Mouse (Mus musculus): ENCODE data around the gene Chchd5. TPM values are rescaled to one million over a fixed set of nuclear protein-coding genes. Genes with fewer than 3 reads are reported as not detected.

Chchd5 gene
- polyA plus RNA-seq, 1 experiment from 2014 or later = 26.1 TPM

GRCm38 (mm10) chr2:129112924-129113323 is 16.6 kb upstream of the Chchd5 start:
- no peaks in the 10 kb centered on the region for H3K9me3 ChIP-seq (ENCODE audit: low read length)
- no peak overlapping the region for H3K4me2 ChIP-seq (replicated peaks; ENCODE audit: low read depth, low read length)
- no peak for ATAC-seq (ENCODE audit: low FRiP score, low TSS enrichment)
- 95% methylated on average over 5 of the region's 5 CpGs for WGBS
- H3K36me3 ChIP-seq (ENCODE audit: insufficient read depth, low read length) = peaks cover 73% of the 10 kb centered on the region
- no peak overlapping the region for H3K4me3 ChIP-seq (ENCODE audit: low read length)
- H3K9ac ChIP-seq (replicated peaks; ENCODE audit: low read length) = no peak overlapping the region
- no peak overlapping the region for H3K27ac ChIP-seq (ENCODE audit: low read length)
- no peaks in the 10 kb centered on the region; the same call in 1 of the 2 replicates for H3K4me1 ChIP-seq (ENCODE audit: insufficient read depth, low read length)
- no peaks in the 10 kb centered on the region for H3K27me3 ChIP-seq (ENCODE audit: insufficient read depth, low read length)

GRCm38 (mm10) chr2:129115706-129116367 is 13.7 kb upstream of the Chchd5 start:
- ATAC-seq (ENCODE audit: low FRiP score, low TSS enrichment) = peak; percentile 82
- Histone ChIP-seq H3K4me1 (ENCODE audit: insufficient read depth, low read length) (no peaks in the 10 kb centered on the region; the same call in 1 of the 2 replicates), H3K4me3 (ENCODE audit: low read length) (no peak overlapping the region), H3K36me3 (ENCODE audit: insufficient read depth, low read length) (peaks cover 77% of the 10 kb centered on the region), H3K27me3 (ENCODE audit: insufficient read depth, low read length) (no peaks in the 10 kb centered on the region), H3K9ac (replicated peaks; ENCODE audit: low read length) (no peak overlapping the region), H3K4me2 (replicated peaks; ENCODE audit: low read depth, low read length) (no peak overlapping the region), H3K27ac (ENCODE audit: low read length) (peak overlapping the region; percentile 81), H3K9me3 (ENCODE audit: low read length) (no peaks in the 10 kb centered on the region)
- WGBS = 84% methylated on average over 9 of the region's 9 CpGs

DNA sequence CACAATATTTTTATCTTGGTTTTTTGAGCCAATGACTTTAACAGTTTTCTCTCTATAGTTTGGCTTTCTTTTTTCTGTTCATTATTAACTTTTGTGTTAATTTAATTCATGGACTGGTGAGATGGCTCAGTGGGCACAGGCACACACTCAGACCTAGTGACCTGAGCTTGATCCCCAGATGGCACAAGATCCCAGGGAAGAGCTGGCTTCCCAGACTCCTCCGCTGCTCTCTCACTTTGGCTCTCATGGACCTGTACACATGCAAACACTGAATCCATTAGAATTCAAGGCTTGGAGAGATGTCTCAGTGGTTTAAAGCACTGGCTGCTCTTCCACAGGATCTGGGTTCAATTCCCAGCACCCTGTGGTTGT is 13.1 kb upstream of the Chchd5 start:
- ATAC-seq (ENCODE audit: low FRiP score, low TSS enrichment) = peak; percentile 92
- Histone ChIP-seq H3K4me3 (ENCODE audit: low read length) (no peak overlapping the region), H3K9ac (replicated peaks; ENCODE audit: low read length) (no peak overlapping the region), H3K36me3 (ENCODE audit: insufficient read depth, low read length) (peaks cover 79% of the 10 kb centered on the region), H3K27ac (ENCODE audit: low read length) (peak overlapping the region; percentile 81), H3K4me1 (ENCODE audit: insufficient read depth, low read length) (no peaks in the 10 kb centered on the region; the same call in 1 of the 2 replicates), H3K9me3 (ENCODE audit: low read length) (no peaks in the 10 kb centered on the region), H3K27me3 (ENCODE audit: insufficient read depth, low read length) (no peaks in the 10 kb centered on the region), H3K4me2 (replicated peaks; ENCODE audit: low read depth, low read length) (no peak overlapping the region)
- WGBS = 88% methylated on average over 1 of the region's 1 CpGs

GRCm38 (mm10) chr2:129118061-129118460 is 11.4 kb upstream of the Chchd5 start:
- H3K27me3 ChIP-seq (ENCODE audit: insufficient read depth, low read length) = no peaks in the 10 kb centered on the region
- H3K9ac ChIP-seq (replicated peaks; ENCODE audit: low read length) = no peak overlapping the region
- peaks cover 82% of the 10 kb centered on the region for H3K36me3 ChIP-seq (ENCODE audit: insufficient read depth, low read length)
- H3K4me3 ChIP-seq (ENCODE audit: low read length) = no peak overlapping the region
- H3K4me2 ChIP-seq (replicated peaks; ENCODE audit: low read depth, low read length) = no peak overlapping the region
- no peak overlapping the region for H3K27ac ChIP-seq (ENCODE audit: low read length)
- H3K9me3 ChIP-seq (ENCODE audit: low read length) = no peaks in the 10 kb centered on the region
- 81% methylated on average over 12 of the region's 12 CpGs for WGBS
- no peaks in the 10 kb centered on the region; the same call in 1 of the 2 replicates for H3K4me1 ChIP-seq (ENCODE audit: insufficient read depth, low read length)
- no peak for ATAC-seq (ENCODE audit: low FRiP score, low TSS enrichment)

DNA sequence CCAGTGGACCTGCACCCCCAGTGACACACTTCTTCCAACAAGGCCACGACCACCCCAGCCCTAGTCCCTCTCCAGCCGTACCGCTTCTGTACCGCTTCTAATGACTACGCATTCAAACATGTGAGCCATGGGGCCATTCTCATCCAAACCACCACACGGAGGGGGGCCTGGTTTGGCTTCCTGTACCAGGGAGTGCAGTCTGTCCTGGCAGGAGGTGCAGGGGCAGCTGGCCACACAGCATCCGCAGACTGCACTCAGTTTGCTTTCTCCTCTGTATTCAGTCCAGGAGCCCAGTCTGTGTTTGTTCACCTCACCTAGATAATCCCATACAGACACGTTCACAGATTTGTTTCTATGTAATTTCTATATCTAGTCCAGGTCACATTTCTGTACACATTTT is 7.5 kb upstream of the Chchd5 start:
- no peak overlapping the region for H3K9ac ChIP-seq (replicated peaks; ENCODE audit: low read length)
- H3K27ac ChIP-seq (ENCODE audit: low read length) = no peak overlapping the region
- H3K27me3 ChIP-seq (ENCODE audit: insufficient read depth, low read length) = no peaks in the 10 kb centered on the region
- H3K4me1 ChIP-seq (ENCODE audit: insufficient read depth, low read length) = no peaks in the 10 kb centered on the region
- no peak overlapping the region for H3K4me2 ChIP-seq (replicated peaks; ENCODE audit: low read depth, low read length)
- no peak overlapping the region for H3K4me3 ChIP-seq (ENCODE audit: low read length)
- ATAC-seq (ENCODE audit: low FRiP score, low TSS enrichment) = no peak
- 94% methylated on average over 8 of the region's 8 CpGs for WGBS
- peaks cover 83% of the 10 kb centered on the region for H3K36me3 ChIP-seq (ENCODE audit: insufficient read depth, low read length)
- H3K9me3 ChIP-seq (ENCODE audit: low read length) = no peaks in the 10 kb centered on the region

GRCm38 (mm10) chr2:129129987-129130545 is 566 bp downstream of the Chchd5 start:
- peak overlapping the region; percentile 74 for H3K9ac ChIP-seq (replicated peaks; ENCODE audit: low read length)
- H3K4me2 ChIP-seq (replicated peaks; ENCODE audit: low read depth, low read length) = peak overlapping the region; percentile 69
- no peaks in the 10 kb centered on the region for H3K27me3 ChIP-seq (ENCODE audit: insufficient read depth, low read length)
- H3K4me1 ChIP-seq (ENCODE audit: insufficient read depth, low read length) = peaks cover 12% of the 10 kb centered on the region
- peak overlapping the region; percentile 98 for H3K27ac ChIP-seq (ENCODE audit: low read length)
- H3K9me3 ChIP-seq (ENCODE audit: low read length) = peaks cover 12% of the 10 kb centered on the region
- peak; percentile 29 for ATAC-seq (ENCODE audit: low FRiP score, low TSS enrichment)
- peaks cover 54% of the 10 kb centered on the region for H3K36me3 ChIP-seq (ENCODE audit: insufficient read depth, low read length)
- WGBS = 42% methylated on average over 18 of the region's 18 CpGs
- peak overlapping the region; percentile 73 for H3K4me3 ChIP-seq (ENCODE audit: low read length)

- no peaks in the 10 kb centered on the region for H3K27me3 ChIP-seq (ENCODE audit: insufficient read depth, low read length)
- H3K9me3 ChIP-seq (ENCODE audit: low read length) = peaks cover 12% of the 10 kb centered on the region
- H3K4me1 ChIP-seq (ENCODE audit: insufficient read depth, low read length) = peaks cover 12% of the 10 kb centered on the region
- no peak for ATAC-seq (ENCODE audit: low FRiP score, low TSS enrichment)
- 0 out of 2 replicates have a peak overlapping the region, but pooled peaks have one; percentile 73 for H3K4me3 ChIP-seq (ENCODE audit: low read length)
- no peak overlapping the region for H3K27ac ChIP-seq (ENCODE audit: low read length)
- H3K4me2 ChIP-seq (replicated peaks; ENCODE audit: low read depth, low read length) = peak overlapping the region; percentile 69
- no peak overlapping the region for H3K9ac ChIP-seq (replicated peaks; ENCODE audit: low read length)
- 96% methylated on average over 2 of the region's 2 CpGs for WGBS
- H3K36me3 ChIP-seq (ENCODE audit: insufficient read depth, low read length) = peaks cover 47% of the 10 kb centered on the region
Observed at GRCm38 (mm10) chr2:129130776-129131175, 1.3 kb downstream of the Chchd5 start.

DNA sequence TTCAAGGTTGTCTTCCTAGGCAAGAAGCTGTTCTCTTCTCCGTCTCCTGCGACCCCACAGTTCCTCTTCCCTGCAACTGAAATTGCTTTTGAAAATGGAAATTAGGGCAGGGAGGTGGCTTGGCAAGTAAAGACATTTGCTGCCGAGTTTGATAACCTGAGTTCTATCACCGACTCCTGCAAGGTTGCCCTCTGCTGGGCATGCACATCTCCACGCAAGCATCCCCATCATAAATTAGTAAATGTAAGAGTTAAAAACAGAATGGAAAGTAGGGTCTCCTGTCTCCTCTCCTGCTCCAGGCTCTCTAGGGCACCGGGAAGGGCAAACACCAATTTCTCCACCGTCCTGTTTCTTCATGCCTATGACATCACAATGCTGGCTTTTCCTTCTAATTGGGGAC is 2.7 kb downstream of the Chchd5 start:
- 94% methylated on average over 7 of the region's 7 CpGs for WGBS
- H3K27me3 ChIP-seq (ENCODE audit: insufficient read depth, low read length) = no peaks in the 10 kb centered on the region
- peaks cover 12% of the 10 kb centered on the region for H3K9me3 ChIP-seq (ENCODE audit: low read length)
- H3K4me3 ChIP-seq (ENCODE audit: low read length) = no peak overlapping the region
- H3K36me3 ChIP-seq (ENCODE audit: insufficient read depth, low read length) = peaks cover 34% of the 10 kb centered on the region
- H3K27ac ChIP-seq (ENCODE audit: low read length) = no peak overlapping the region
- H3K4me2 ChIP-seq (replicated peaks; ENCODE audit: low read depth, low read length) = no peak overlapping the region
- no peak for ATAC-seq (ENCODE audit: low FRiP score, low TSS enrichment)
- H3K4me1 ChIP-seq (ENCODE audit: insufficient read depth, low read length) = peaks cover 12% of the 10 kb centered on the region
- no peak overlapping the region for H3K9ac ChIP-seq (replicated peaks; ENCODE audit: low read length)

GRCm38 (mm10) chr2:129133006-129133805 is 3.7 kb downstream of the Chchd5 start:
- 96% methylated on average over 14 of the region's 14 CpGs for WGBS
- Histone ChIP-seq H3K4me1 (ENCODE audit: insufficient read depth, low read length) (peaks cover 12% of the 10 kb centered on the region), H3K9me3 (ENCODE audit: low read length) (peaks cover 12% of the 10 kb centered on the region), H3K9ac (replicated peaks; ENCODE audit: low read length) (no peak overlapping the region), H3K4me3 (ENCODE audit: low read length) (no peak overlapping the region), H3K27me3 (ENCODE audit: insufficient read depth, low read length) (no peaks in the 10 kb centered on the region), H3K36me3 (ENCODE audit: insufficient read depth, low read length) (peaks cover 25% of the 10 kb centered on the region), H3K27ac (ENCODE audit: low read length) (no peak overlapping the region), H3K4me2 (replicated peaks; ENCODE audit: low read depth, low read length) (no peak overlapping the region)
- no peak for ATAC-seq (ENCODE audit: low FRiP score, low TSS enrichment)

DNA sequence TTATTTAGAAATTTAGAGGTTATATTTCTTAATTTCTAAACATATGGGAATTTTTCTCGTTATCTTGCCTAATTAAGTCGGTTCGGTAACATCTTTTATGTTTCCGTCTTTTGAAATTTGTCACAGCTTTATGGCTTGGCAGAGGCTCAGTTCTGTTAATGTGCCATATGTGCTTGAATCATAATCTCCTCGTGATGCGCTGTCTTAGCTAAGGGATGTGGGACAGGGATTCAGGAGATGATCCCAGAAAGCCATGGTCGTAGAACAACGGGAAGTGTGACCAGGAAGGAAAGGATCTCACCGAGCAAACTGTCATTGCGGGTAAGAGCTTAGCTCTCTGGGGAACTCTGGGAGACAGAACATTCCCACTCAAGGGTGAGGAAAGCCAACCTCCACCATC is 10.4 kb downstream of the Chchd5 start:
- no peaks in the 10 kb centered on the region for H3K27me3 ChIP-seq (ENCODE audit: insufficient read depth, low read length)
- H3K4me3 ChIP-seq (ENCODE audit: low read length) = no peak overlapping the region
- no peaks in the 10 kb centered on the region for H3K36me3 ChIP-seq (ENCODE audit: insufficient read depth, low read length)
- 83% methylated on average over 10 of the region's 10 CpGs for WGBS
- no peaks in the 10 kb centered on the region for H3K9me3 ChIP-seq (ENCODE audit: low read length)
- no peak overlapping the region for H3K4me2 ChIP-seq (replicated peaks; ENCODE audit: low read depth, low read length)
- H3K27ac ChIP-seq (ENCODE audit: low read length) = no peak overlapping the region
- no peaks in the 10 kb centered on the region for H3K4me1 ChIP-seq (ENCODE audit: insufficient read depth, low read length)
- ATAC-seq (ENCODE audit: low FRiP score, low TSS enrichment) = no peak
- no peak overlapping the region for H3K9ac ChIP-seq (replicated peaks; ENCODE audit: low read length)
